Mouse (Mus musculus) stomach, embryonic 15.5 days (tissue): ENCODE measurements at regions not wholly inside any gene's neighbourhood (a gene's known extent, or its start where the extent isn't known, plus 50 kb on each side); places are given as distances from the start of the nearest gene placed in this dataset.
A peak's percentile ranks its signal among the peaks of the same experiment; 100 is the strongest.

Experiments
- ATAC-seq: fragments of 200-750 bp; cut with Nextera tagmentation; 2 replicates; pipeline ENCODE4 v1.8.0; 2017; ENCODE audit warnings: low read depth, moderate number of reproducible peaks, moderate TSS enrichment; ENCODE audit not compliant: insufficient read depth, low FRiP score
- H3K27ac ChIP-seq: fragments of 300-500 bp; sonication (generic); 2 replicates; pipeline ENCODE4 v1.5.1; 2015; ENCODE audit warnings: mild to moderate bottlenecking, inconsistent platforms
- H3K27me3 ChIP-seq: fragments of 300-500 bp; sonication (generic); replicated peaks from 2 replicates; pipeline ENCODE4 v1.6.1; 2015; ENCODE audit warnings: inconsistent platforms
- H3K36me3 ChIP-seq: fragments of 300-500 bp; sonication (generic); 2 replicates; pipeline ENCODE4 v1.6.1; 2015; ENCODE audit warnings: inconsistent platforms
- H3K4me1 ChIP-seq: fragments of 300-500 bp; sonication (generic); 2 replicates; pipeline ENCODE4 v1.6.1; 2015; ENCODE audit warnings: inconsistent platforms
- H3K4me2 ChIP-seq: fragments of 300-500 bp; sonication (generic); 2 replicates; pipeline ENCODE4 v1.6.1; 2015; ENCODE audit warnings: mild to moderate bottlenecking, inconsistent platforms
- H3K4me3 ChIP-seq: fragments of 300-500 bp; sonication (generic); replicated peaks from 2 replicates; pipeline ENCODE4 v1.5.1; 2015; ENCODE audit warnings: inconsistent platforms
- H3K9ac ChIP-seq: fragments of 300-500 bp; sonication (generic); 2 replicates; pipeline ENCODE4 v1.6.1; 2015; ENCODE audit warnings: inconsistent platforms
- H3K9me3 ChIP-seq: fragments of 300-500 bp; sonication (generic); 2 replicates; pipeline ENCODE4 v1.6.1; 2016; ENCODE audit warnings: inconsistent platforms
- WGBS: fragments of 180-500 bp; shearing (Covaris S2); methylation state at CpG from one replicate; pipeline ENCODE4 v1.1.7; 2015; 5-methylcytosine and 5-hydroxymethylcytosine counted together

- Histone ChIP-seq H3K27me3 (no peaks in the 10 kb centered on the region), H3K36me3 (no peaks in the 10 kb centered on the region), H3K9ac (no peak overlapping the region), H3K27ac (no peak overlapping the region), H3K4me1 (no peaks in the 10 kb centered on the region), H3K4me3 (no peak overlapping the region), H3K4me2 (no peak overlapping the region), H3K9me3 (no peaks in the 10 kb centered on the region)
- 22% methylated on average over 2 of the region's 2 CpGs for WGBS
- ATAC-seq = peak; percentile 50; the same call in 1 of the 2 replicates
Observed at GRCm38 (mm10) chr7:143951172-143951571, 50.6 kb upstream of the Shank2 start.
